Mouse (Mus musculus) yolk sac, embryonic 10.5 days (tissue): ENCODE results near the gene Noct.
"Not testable (repeated sequence)": the region's sequence is repeated elsewhere in the genome, so short reads cannot be mapped to it uniquely, and the experiment has no call there.

ENCODE experiments used
- DNase-seq: peaks from one replicate; pipeline ENCODE4 v3.0.0-alpha.2; 2017; ENCODE audit warnings: low spot score

Noct gene

DNA sequence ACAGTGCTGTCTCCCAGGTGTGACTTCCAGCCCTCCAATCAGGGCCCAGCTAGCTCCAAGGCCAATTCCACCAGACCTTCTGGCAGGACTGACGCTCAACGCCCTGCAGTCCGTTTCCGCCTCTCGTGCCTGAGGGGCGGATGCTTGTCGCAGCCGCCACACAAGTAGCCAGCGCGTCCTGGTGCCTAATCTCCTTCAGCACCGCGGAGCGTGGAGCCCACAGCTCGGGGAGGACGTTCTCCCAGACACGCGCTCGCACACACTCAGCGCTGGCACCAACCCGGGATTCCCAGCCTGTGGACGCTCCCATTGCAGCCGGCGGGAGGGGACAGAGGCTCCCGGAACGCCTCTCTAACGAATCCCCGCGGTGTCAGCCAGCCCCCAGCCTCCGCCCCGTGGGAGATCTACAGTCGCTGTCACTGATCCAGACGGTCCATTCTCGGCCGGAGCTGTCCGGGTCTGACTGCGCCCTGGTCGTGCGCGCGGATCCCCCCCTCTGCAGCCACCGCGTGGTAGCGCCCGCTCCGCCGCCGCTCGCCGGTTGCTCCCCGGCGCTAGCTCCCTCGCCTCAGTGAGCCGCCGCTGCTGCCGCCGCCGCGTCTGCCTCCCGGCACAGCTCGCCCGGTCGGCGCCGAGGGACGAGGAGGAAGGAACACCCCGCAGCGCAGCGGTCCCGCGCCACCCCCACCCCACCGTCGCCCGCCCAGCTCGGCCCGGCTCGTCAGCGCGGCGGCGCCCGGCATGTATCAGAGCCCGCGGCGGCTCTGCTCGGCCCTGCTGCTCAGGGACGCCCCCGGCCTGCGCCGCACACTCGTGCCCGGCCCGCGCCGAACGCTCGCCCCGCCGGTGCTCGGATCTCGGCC lies at the start of gene Noct:
Gene Noct (plus strand): TSS at position 85 of the 863 bp plus-strand sequence.
- DNase-seq, result peak; percentile 90

- DNase-seq, result no peak
These were observed 46.1 kb upstream of the Noct start for GRCm38 (mm10) chr3:51178158-51178557.

GRCm38 (mm10) chr3:51179460-51180146 lies 44.6 kb upstream of the Noct start:
- no peak for DNase-seq

DNA sequence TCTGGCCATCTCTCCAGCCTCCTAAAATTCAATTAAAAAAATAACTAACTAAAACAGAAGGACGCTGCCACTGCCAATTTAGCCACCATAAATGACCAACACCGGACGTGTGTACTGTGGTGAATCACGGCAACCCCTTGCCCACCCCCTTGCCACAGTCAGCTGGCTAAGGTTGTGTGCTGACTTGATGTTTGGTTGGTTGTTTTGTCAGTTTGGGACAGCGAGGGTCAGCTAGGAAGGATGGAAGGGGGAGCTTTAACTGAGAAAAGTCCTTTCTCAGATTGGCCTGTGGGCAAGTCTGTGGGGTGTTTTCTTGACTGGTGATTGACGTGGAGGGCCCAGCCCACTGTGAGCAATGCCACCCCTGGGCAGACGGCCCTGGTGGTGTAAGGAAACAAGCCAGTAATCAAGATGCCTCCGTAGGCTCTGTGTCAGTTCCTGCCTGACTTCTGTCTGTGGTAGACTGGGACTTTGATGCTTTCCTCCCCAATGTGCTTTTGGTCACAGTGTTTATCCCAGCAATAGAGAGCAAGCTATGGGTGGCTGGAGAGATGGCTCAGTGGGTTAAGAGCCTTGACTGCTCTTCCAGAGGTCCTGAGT lies 43.8 kb upstream of the Noct start:
- no peak for DNase-seq

DNA sequence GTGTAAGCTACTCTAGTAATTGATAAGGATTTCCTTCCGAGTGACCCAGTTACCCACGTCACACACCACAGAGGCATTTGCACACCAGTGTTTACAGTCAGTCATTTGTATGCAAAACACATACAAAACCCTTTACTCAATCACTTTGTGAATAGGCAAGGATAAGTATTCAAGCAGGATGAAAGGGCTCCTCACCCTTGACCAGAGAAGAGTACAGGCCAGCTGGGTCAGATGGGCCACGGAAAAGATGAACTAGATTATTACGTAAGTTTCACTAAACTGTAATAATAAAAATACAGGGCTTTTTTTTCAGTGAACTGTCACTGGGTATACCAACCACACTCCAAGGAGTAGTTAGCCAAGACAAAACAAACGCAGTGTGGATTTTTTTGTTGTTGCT lies 41.8 kb upstream of the Noct start:
- no peak for DNase-seq

DNA sequence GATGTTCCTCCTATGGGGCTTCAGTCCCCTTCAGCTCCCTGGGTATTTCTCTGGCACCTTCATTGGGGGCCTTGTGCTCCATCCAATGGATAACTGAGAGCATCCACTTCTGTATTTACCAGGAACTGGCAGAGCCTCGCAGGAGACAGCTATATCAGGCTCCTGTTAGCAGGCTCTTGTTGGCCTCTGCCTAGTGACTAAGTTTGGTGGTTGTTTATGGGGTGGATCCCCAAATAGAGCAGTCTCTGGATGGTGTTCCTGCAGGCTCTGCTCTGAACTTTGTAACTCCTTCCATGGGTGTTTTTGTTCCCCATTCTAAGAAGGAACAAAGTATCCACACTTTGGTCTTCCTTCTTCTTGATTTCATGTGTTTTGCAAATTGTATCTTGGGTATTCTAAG lies 40.7 kb upstream of the Noct start:
- DNase-seq, result not testable (repeated sequence)

DNA sequence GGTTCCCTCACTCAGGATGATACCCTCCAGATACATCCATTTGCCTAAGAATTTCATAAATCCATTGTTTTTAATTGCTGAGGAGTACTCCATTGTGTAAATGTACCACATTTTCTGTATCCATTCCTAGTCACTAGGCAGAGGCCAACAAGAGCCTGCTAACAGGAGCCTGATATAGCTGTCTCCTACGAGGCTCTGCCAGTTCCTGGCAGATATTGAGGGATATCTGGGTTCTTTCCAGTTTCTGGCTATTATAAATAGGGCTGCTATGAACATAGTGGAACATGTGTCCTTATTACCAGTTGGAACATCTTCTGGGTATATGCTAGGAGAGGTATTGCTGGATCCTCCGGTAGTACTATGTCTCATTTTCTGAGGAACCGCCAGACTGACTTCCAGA lies 40.3 kb upstream of the Noct start:
- DNase-seq, result not testable (repeated sequence)

DNA sequence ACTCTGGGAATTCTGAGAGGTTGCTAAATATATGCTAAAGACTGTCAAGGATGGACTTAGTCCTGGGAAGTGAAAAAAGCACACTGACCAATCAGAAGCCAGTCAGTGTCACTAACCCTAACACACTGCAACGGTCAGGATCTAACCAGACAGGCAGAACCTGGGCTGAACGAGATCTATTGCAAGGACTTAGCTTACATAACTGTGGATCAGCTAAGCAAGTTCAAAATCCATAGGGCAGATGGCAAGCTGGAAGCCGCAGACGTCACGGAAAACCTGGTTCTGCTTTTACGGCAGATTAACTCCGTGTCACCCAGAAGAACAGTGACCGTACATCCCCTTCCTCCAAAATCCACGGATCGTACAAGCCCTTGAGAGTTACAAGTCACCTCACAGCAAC lies 39.5 kb upstream of the Noct start:
- no peak for DNase-seq

DNA sequence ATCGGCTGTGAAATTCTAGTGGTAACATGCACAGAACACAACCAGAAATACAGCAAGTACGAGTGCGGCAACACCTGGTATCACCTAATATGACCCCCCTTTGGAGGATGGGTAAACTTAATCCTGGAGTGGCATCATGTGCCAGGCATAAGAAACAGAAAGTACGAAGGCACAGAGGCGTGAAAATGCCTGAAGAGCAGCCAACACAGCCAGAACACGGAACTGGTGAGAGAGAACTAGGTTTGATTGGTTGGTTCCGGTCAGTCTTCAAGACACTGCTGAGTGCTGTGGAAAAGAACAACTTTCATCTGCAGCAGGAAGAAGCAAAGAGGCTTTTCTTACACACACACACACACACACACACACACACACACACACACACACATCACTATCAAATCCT lies 38.8 kb upstream of the Noct start:
- DNase-seq, result no peak

DNA sequence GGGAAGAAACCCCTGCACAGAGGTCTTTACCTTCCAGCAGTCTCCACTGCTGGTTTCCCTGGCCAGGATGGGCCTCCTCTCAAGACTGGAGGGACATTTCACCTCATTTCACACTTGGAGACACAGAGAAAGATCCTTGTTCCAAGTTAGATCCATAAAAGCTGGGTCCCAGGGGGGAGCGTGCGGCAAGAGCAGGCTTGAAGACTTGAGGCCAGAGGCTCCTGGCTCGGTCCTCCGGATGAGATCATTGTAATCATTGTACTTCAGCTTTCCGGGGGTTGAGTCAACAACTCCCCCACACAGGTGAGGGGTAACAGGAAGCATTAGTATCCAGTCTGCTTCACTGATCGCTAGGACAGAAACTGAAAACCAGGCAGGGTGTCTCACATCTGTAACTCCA lies 30.2 kb upstream of the Noct start:
- no peak for DNase-seq

- DNase-seq, result no peak
These were observed 28.9 kb upstream of the Noct start for GRCm38 (mm10) chr3:51195321-51195720.

DNA sequence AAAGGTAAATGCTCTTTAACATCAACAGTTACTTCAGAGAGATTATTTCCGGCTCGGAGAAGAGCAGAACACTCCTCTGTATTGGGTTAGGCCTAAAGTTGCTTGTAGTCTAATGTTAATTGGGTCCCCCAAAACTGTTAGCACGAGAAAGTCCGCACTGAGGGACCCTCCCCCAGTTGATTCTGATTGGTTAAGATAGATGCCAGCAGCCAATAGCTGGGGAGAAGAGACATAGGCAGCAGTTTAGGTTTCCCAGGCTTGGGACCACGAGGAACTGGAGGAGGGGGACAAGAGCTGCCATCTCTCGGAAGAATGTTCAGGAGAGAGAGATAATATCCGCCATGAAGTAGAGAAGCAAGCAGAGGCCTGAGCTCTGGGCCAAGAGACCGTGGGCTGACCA lies 28.5 kb upstream of the Noct start:
- DNase-seq, result no peak

DNA sequence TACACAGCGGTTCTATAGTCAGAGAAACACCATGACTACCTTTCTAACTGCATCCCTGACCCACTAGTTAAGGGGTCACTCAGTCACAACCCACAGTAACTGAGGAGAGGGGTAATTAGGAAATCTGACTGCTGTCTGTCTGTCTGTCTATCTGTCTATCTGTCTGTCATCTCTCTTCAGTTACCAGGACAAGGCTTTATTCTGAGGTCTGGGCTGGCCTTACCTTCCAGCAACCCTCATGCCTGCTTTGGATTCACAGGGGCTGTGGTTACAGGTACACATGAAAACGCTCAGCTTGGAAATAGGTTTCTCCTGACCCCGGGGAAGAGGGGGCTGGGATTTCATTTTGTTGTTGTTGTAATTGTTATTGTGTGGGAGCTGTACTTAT lies 27.5 kb upstream of the Noct start:
- no peak for DNase-seq

GRCm38 (mm10) chr3:51197112-51197731 lies 27.0 kb upstream of the Noct start:
- DNase-seq, result no peak

DNA sequence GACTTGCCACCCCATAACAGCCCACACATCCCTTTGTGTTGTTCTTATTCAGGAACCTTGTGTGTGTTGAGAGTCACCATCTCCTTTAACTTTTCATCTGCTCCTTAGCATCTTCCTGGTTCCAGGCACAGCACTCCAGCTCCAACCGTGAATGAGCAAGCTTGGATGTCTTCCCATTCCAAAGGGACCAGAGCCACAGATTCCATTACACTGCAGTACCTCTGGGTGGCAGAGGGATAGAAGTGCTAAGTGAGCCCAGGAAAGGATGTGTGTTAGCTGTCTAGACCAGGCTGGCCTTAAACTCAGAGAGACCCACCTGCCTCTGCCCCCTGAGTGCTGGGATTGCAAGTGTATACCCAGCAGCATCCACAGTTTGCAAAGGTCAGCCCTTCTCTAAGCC lies 26.0 kb upstream of the Noct start:
- DNase-seq, result no peak

DNA sequence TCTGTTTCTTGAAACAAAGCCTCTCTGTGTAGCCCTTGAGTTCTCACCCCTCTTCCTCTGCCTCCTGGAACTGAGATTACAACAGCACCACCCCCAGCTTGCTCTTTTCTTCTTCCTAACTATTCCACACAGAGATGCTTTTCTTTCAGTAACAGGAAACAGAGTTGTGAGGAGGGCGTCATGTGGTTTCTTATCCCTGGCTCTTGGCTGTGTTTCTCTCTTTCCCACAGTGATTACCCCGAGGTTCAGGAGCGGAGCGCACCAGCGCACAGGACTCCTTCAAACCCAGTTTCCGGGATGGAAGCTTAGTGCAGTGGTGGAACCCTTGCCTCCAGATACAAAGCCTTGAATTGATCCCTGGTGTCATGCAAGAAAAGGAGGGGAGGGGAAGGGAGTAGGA lies 25.1 kb upstream of the Noct start:
- DNase-seq, result no peak

- no peak for DNase-seq
These were observed 23.9 kb upstream of the Noct start for GRCm38 (mm10) chr3:51200311-51200710.

DNA sequence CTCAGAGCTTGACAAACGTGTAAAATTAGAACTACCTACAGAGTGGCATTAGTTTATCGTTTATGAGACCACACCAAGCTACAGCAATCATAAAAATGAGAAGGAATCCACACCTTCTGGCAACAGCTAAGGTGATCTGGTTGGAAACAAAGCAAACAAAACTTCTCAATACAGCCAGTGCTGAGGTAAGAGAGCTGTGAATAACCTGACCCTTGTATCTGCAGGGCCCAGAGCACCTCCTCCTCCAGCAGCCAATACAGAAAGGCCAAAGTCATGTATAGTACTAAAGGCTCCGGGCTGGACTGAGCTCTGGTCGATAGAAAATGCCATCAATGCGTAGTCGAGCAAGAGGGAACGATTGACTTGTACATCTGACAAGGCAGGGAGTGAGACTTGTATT lies 23.4 kb upstream of the Noct start:
- DNase-seq, result no peak

- no peak for DNase-seq
These were observed 22.3 kb upstream of the Noct start for GRCm38 (mm10) chr3:51201986-51202385.

DNA sequence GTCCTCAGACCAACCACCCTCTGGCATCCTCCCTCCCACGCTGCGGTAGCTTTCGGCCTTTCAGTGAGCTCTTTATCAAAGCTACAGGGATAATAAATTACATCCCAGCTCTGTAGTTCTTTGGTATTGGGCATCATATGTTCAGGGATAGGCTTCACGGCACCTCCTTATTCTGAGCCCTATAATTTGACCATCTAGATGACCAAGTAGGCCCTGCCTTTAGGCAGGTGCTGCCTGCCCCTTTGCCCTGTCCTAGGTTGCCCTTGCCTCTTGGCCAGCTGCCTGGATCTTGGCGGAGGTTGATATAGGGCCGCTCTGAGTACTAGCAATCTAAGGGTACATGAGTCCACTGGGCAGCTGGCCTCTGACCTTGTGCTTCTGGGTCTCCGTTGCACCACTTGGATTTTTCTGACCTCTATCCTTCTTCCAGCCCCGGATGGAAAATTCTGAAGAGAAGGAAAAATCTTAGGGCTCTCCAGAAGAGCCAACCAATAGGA lies 21.7 kb upstream of the Noct start:
- no peak for DNase-seq

GRCm38 (mm10) chr3:51203906-51204305 lies 20.3 kb upstream of the Noct start:
- DNase-seq, result no peak

- DNase-seq, result no peak
These were observed 19.8 kb upstream of the Noct start for GRCm38 (mm10) chr3:51204441-51204840.

- DNase-seq, result no peak
These were observed 19.4 kb upstream of the Noct start for GRCm38 (mm10) chr3:51204897-51205296.
